Mouse (Mus musculus): ENCODE results near the gene Fam98c.

- peak; percentile 57; the same call in 1 of the 2 replicates for TF ChIP-seq CTCF (IDR thresholded peaks at IDR 0.05; ENCODE audit: borderline replicate concordance, extremely low read depth, insufficient read depth, insufficient read length)
- no peak for TF ChIP-seq POLR2A (IDR thresholded peaks at IDR 0.05; ENCODE audit: borderline replicate concordance, extremely low read depth, insufficient read depth, insufficient read length, poor library complexity, severe bottlenecking)
Observed at GRCm38 (mm10) chr7:29126173-29126915, 29.7 kb downstream of the Fam98c start.
